Mouse (Mus musculus) MEL (cell line): ENCODE results near the gene Cpt1c. TPM values are rescaled to one million over a fixed set of nuclear protein-coding genes. Genes with fewer than 3 reads are reported as not detected.
A peak's percentile ranks its signal among the peaks of the same experiment; 100 is the strongest.

Experiments used
- DNase-seq: peaks from one replicate; pipeline ENCODE4 v3.0.0; 2011; ENCODE audit warnings: low read depth, low spot score
- H3K27ac ChIP-seq: 2 replicates; pipeline ENCODE4 v1.5.1; 2012; ENCODE audit warnings: low read depth, mild to moderate bottlenecking, control low read depth, low read length, moderate library complexity; ENCODE audit not compliant: control insufficient read depth
- H3K27me3 ChIP-seq, 2 experiments: fragments of 150-350 bp in 1 of 2; sonication (generic) in 1 of 2; 2 replicates each; pipeline ENCODE4 v1.6.1; 2012; ENCODE audit warnings: low read length in 2 of 2, mild to moderate bottlenecking in 2 of 2, improper control_type of control experiment in 1 of 2, moderate library complexity in 1 of 2; ENCODE audit not compliant: insufficient read depth in 2 of 2, control insufficient read depth in 1 of 2
- H3K36me3 ChIP-seq, 2 experiments: 2 replicates each; pipeline ENCODE4 v1.6.1; 2012 to 2014; ENCODE audit warnings: low read length in 2 of 2, improper control_type of control experiment in 1 of 2, inconsistent platforms in 1 of 2, mild to moderate bottlenecking in 1 of 2; ENCODE audit not compliant: insufficient read depth in 2 of 2, control insufficient read depth in 1 of 2
- H3K4me1 ChIP-seq, 2 experiments: fragments of 150-350 bp in 1 of 2; sonication (generic) in 1 of 2; 2 replicates each; pipeline ENCODE4 v1.6.1; 2012; ENCODE audit warnings: low read length in 2 of 2, improper control_type of control experiment in 1 of 2, mild to moderate bottlenecking in 1 of 2; ENCODE audit not compliant: insufficient read depth in 2 of 2, control insufficient read depth in 1 of 2
- H3K4me3 ChIP-seq, 2 experiments: fragments of 150-350 bp in 1 of 2; sonication (generic) in 1 of 2; 2 replicates each; pipeline ENCODE4 v1.5.1; 2012; ENCODE audit warnings: low read depth in 2 of 2, low read length in 2 of 2, mild to moderate bottlenecking in 2 of 2, moderate library complexity in 2 of 2, control low read depth in 1 of 2, improper control_type of control experiment in 1 of 2; ENCODE audit not compliant: control insufficient read depth in 1 of 2, insufficient read depth in 1 of 2
- H3K79me2 ChIP-seq: 2 replicates; pipeline ENCODE4 v1.6.1; 2012; ENCODE audit warnings: mild to moderate bottlenecking, low read length, moderate library complexity; ENCODE audit not compliant: control insufficient read depth, poor library complexity, insufficient read depth
- H3K9ac ChIP-seq: 2 replicates; pipeline ENCODE4 v1.6.1; 2012; ENCODE audit warnings: low read depth, mild to moderate bottlenecking, control low read depth, low read length, moderate library complexity; ENCODE audit not compliant: control insufficient read depth, poor library complexity, severe bottlenecking
- H3K9me3 ChIP-seq: fragments of 150-350 bp; sonication (generic); replicated peaks from 2 replicates; pipeline ENCODE4 v1.6.1; 2012; ENCODE audit warnings: mild to moderate bottlenecking, low read length, improper control_type of control experiment, moderate library complexity; ENCODE audit not compliant: insufficient read depth
- CHD1 ChIP-seq: IDR thresholded peaks from 2 replicates; pipeline ENCODE4 v1.6.1; 2012; ENCODE audit warnings: low read depth, mild to moderate bottlenecking, inconsistent platforms, low read length, improper control_type of control experiment
- CHD2 ChIP-seq: IDR thresholded peaks from 2 replicates; pipeline ENCODE4 v1.6.1; 2011; ENCODE audit warnings: low read length, improper control_type of control experiment
- CTCF ChIP-seq, 3 experiments: IDR thresholded peaks in 2 of 3; conservative IDR thresholded peaks in 1 of 3; 2 replicates each; pipeline ENCODE4 v1.5.1; 2011 to 2012; ENCODE audit warnings: low read length in 3 of 3, low read depth in 2 of 3, mild to moderate bottlenecking in 2 of 3, improper control_type of control experiment in 1 of 3, inconsistent platforms in 1 of 3, mixed read lengths in 1 of 3, moderate library complexity in 1 of 3; ENCODE audit not compliant: control insufficient read depth in 1 of 3, insufficient read depth in 1 of 3, poor library complexity in 1 of 3, severe bottlenecking in 1 of 3
- E2F4 ChIP-seq: IDR thresholded peaks from 2 replicates; pipeline ENCODE4 v1.6.1; 2011; ENCODE audit warnings: low read depth, low read length, improper control_type of control experiment, borderline replicate concordance
- ETS1 ChIP-seq: IDR thresholded peaks from 2 replicates; pipeline ENCODE4 v1.6.1; 2012; ENCODE audit warnings: low read depth, mild to moderate bottlenecking, inconsistent platforms, low read length, improper control_type of control experiment, moderate library complexity
- GABPA ChIP-seq: IDR thresholded peaks from 2 replicates; pipeline ENCODE4 v1.6.1; 2012; ENCODE audit warnings: low read depth, mild to moderate bottlenecking, inconsistent platforms, low read length, improper control_type of control experiment, moderate library complexity
- GATA1 ChIP-seq: IDR thresholded peaks from 2 replicates; pipeline ENCODE4 v1.6.1; 2011; ENCODE audit warnings: low read depth, low read length, improper control_type of control experiment
- JUND ChIP-seq: IDR thresholded peaks from 2 replicates; pipeline ENCODE4 v1.6.1; 2011; ENCODE audit warnings: low read depth, mild to moderate bottlenecking, improper control_type of control experiment, low read length
- KAT2A ChIP-seq: conservative IDR thresholded peaks from 2 replicates; pipeline ENCODE4 v1.6.1; 2012; ENCODE audit warnings: low read depth, low read length, improper control_type of control experiment, inconsistent platforms
- MAZ ChIP-seq: IDR thresholded peaks from 2 replicates; pipeline ENCODE4 v1.6.1; 2012; ENCODE audit warnings: low read depth, mild to moderate bottlenecking, inconsistent platforms, low read length, improper control_type of control experiment
- MXI1 ChIP-seq: IDR thresholded peaks from 2 replicates; pipeline ENCODE4 v1.6.1; 2011; ENCODE audit warnings: mild to moderate bottlenecking, low read depth, low read length, improper control_type of control experiment
- MYB ChIP-seq: IDR thresholded peaks from 2 replicates; pipeline ENCODE4 v1.6.1; 2011; ENCODE audit warnings: mild to moderate bottlenecking, low read depth, low read length, improper control_type of control experiment
- NELFE ChIP-seq: IDR thresholded peaks from 2 replicates; pipeline ENCODE4 v1.6.1; 2011; ENCODE audit warnings: low read depth, low read length, improper control_type of control experiment
- NRF1 ChIP-seq: IDR thresholded peaks from 2 replicates; pipeline ENCODE4 v1.6.1; 2014; ENCODE audit warnings: low read depth, mild to moderate bottlenecking, inconsistent platforms, low read length, improper control_type of control experiment, moderate library complexity; ENCODE audit not compliant: poor library complexity, insufficient read depth, severe bottlenecking
- POLR2A ChIP-seq, 2 experiments: IDR thresholded peaks; 2 replicates each; pipeline ENCODE4 v1.6.1; 2011 to 2012; ENCODE audit warnings: low read length in 2 of 2, mild to moderate bottlenecking in 2 of 2, control low read depth in 1 of 2, improper control_type of control experiment in 1 of 2, low read depth in 1 of 2, moderate library complexity in 1 of 2; ENCODE audit not compliant: control insufficient read depth in 1 of 2, insufficient read depth in 1 of 2, poor library complexity in 1 of 2
- POLR2AphosphoS2 ChIP-seq: IDR thresholded peaks from 2 replicates; pipeline ENCODE4 v1.6.1; 2011; ENCODE audit warnings: low read length, improper control_type of control experiment
- RAD21 ChIP-seq: IDR thresholded peaks from 2 replicates; pipeline ENCODE4 v1.6.1; 2011; ENCODE audit warnings: mild to moderate bottlenecking, low read depth, low read length, improper control_type of control experiment
- RCOR1 ChIP-seq: IDR thresholded peaks from 2 replicates; pipeline ENCODE4 v1.6.1; 2012; ENCODE audit warnings: low read depth, mild to moderate bottlenecking, inconsistent platforms, low read length, improper control_type of control experiment
- SIN3A ChIP-seq: IDR thresholded peaks from 2 replicates; pipeline ENCODE4 v1.6.1; 2012; ENCODE audit warnings: low read length, improper control_type of control experiment, inconsistent platforms
- SMC3 ChIP-seq: IDR thresholded peaks from 2 replicates; pipeline ENCODE4 v1.6.1; 2011; ENCODE audit warnings: low read depth, low read length, improper control_type of control experiment
- TAL1 ChIP-seq: IDR thresholded peaks from 2 replicates; pipeline ENCODE4 v1.6.1; 2012; ENCODE audit warnings: mild to moderate bottlenecking, inconsistent platforms, low read length, moderate library complexity, mixed read lengths
- TBP ChIP-seq: IDR thresholded peaks from 2 replicates; pipeline ENCODE4 v1.8.0; 2011; ENCODE audit warnings: low read depth, low read length, improper control_type of control experiment
- TCF12 ChIP-seq: IDR thresholded peaks from 2 replicates; pipeline ENCODE4 v1.6.1; 2014; ENCODE audit warnings: low read depth, mild to moderate bottlenecking, inconsistent platforms, low read length, improper control_type of control experiment, moderate library complexity
- USF1 ChIP-seq: IDR thresholded peaks from 2 replicates; pipeline ENCODE4 v1.6.1; 2014; ENCODE audit warnings: low read depth, mild to moderate bottlenecking, inconsistent platforms, low read length, improper control_type of control experiment, moderate library complexity
- ZKSCAN1 ChIP-seq: IDR thresholded peaks from 2 replicates; pipeline ENCODE4 v1.6.1; 2012; ENCODE audit warnings: low read depth, mild to moderate bottlenecking, inconsistent platforms, low read length, improper control_type of control experiment, moderate library complexity
- ZNF384 ChIP-seq: IDR thresholded peaks from 2 replicates; pipeline ENCODE4 v1.6.1; 2012; ENCODE audit warnings: low read depth, mild to moderate bottlenecking, inconsistent platforms, low read length, improper control_type of control experiment
- polyA plus RNA-seq, 2 experiments: library from polyadenylated mRNA; stranded (reverse) in 1 of 2; unstranded in 1 of 2; fragments of >175 nt in 1 of 2; fragments of >200 nt in 1 of 2; gene quantifications; 2 replicates each; pipeline versions ENCODE4 v1.2.1 to v1.2.4; 2012; ENCODE audit warnings: low replicate concordance in 2 of 2, low read depth in 1 of 2; ENCODE audit not compliant: insufficient read length in 2 of 2, insufficient read depth in 1 of 2, missing spikeins in 1 of 2
- total RNA-seq: library from RNA; depleted of rRNA; stranded (reverse); fragments of 300-350 nt; gene quantifications from 2 replicates; pipeline ENCODE4 v1.2.3, GENCODE M21; 2012

Cpt1c gene
- total and polyA plus RNA-seq, 3 experiments, result 0.35 to 0.81 TPM; not detected in 1

- no peaks in the 10 kb centered on the region for H3K27me3 ChIP-seq
- TF ChIP-seq TCF12, result no peak
- TF ChIP-seq RAD21, result no peak
- TF ChIP-seq MAZ, result peak; percentile 50; the same call in 1 of the 2 replicates
- peak; percentile 86 for TF ChIP-seq ZNF384
- H3K4me1 ChIP-seq, result peaks cover 0 to 4% of the 10 kb centered on the region in 2 experiments; a peak in 1 of 4 replicates
- no peak overlapping the region for H3K4me3 ChIP-seq
- no peaks in the 10 kb centered on the region for H3K36me3 ChIP-seq
- H3K9me3 ChIP-seq, result no peaks in the 10 kb centered on the region
- H3K9ac ChIP-seq, result no peak overlapping the region
- H3K27ac ChIP-seq, result no peak overlapping the region
- peak; percentile 54 for DNase-seq
- no peaks in the 10 kb centered on the region for H3K79me2 ChIP-seq
Measured at GRCm38 (mm10) chr7:44959874-44960511, 14.7 kb downstream of the Cpt1c start.

- DNase-seq, result no peak
- Histone ChIP-seq H3K27ac (no peak overlapping the region), H3K9ac (no peak overlapping the region), H3K27me3 (no peaks in the 10 kb centered on the region), H3K4me3 (no peak overlapping the region), H3K79me2 (no peaks in the 10 kb centered on the region), H3K4me1 (peaks cover 0 to 4% of the 10 kb centered on the region in 2 experiments; a peak in 1 of 4 replicates), H3K36me3 (no peaks in the 10 kb centered on the region), H3K9me3 (no peaks in the 10 kb centered on the region)
- no peak for TF ChIP-seq GABPA
- no peak for TF ChIP-seq GATA1
- no peak for TF ChIP-seq TAL1
- TF ChIP-seq ZKSCAN1, result no peak
- TF ChIP-seq CHD1, result no peak
- TF ChIP-seq CHD2, result no peak
- TF ChIP-seq NELFE, result no peak
- TF ChIP-seq RCOR1, result no peak
Measured at GRCm38 (mm10) chr7:44959281-44959680, 15.4 kb downstream of the Cpt1c start.

GRCm38 (mm10) chr7:44958208-44958607 is 16.4 kb downstream of the Cpt1c start:
- Histone ChIP-seq H3K27ac (no peak overlapping the region), H3K36me3 (no peaks in the 10 kb centered on the region), H3K79me2 (no peaks in the 10 kb centered on the region), H3K4me3 (no peak overlapping the region), H3K9ac (no peak overlapping the region), H3K4me1 (peaks cover 0 to 4% of the 10 kb centered on the region in 2 experiments; a peak in 1 of 4 replicates), H3K27me3 (no peaks in the 10 kb centered on the region), H3K9me3 (no peaks in the 10 kb centered on the region)
- DNase-seq, result peak; percentile 79
- TF ChIP-seq JUND (no peak), SIN3A (peak; percentile 50), ZKSCAN1 (no peak), RCOR1 (no peak), CTCF (IDR thresholded peaks at IDR 0.05 in 2 of 3, conservative IDR thresholded peaks at IDR 0.05 in 1 of 3; ENCODE audit: control insufficient read depth in 1 of 3, insufficient read depth in 1 of 3, low read depth in 2 of 3, low read length in 3 of 3, poor library complexity in 1 of 3, severe bottlenecking in 1 of 3) (peak; percentile 75 to 90 (median 81)), POLR2AphosphoS2 (no peak), NRF1 (no peak), KAT2A (no peak), E2F4 (no peak), GATA1 (no peak), RAD21 (peak; percentile 89), MXI1 (0 out of 2 replicates have a peak, but pooled peaks have one; percentile 52), ETS1 (no peak), POLR2A (IDR thresholded peaks at IDR 0.05; ENCODE audit: control insufficient read depth in 1 of 2, insufficient read depth in 1 of 2, low read depth in 1 of 2, low read length in 2 of 2, poor library complexity in 1 of 2) (no peak), USF1 (peak; percentile 58), SMC3 (peak; percentile 86), MAZ (no peak), TBP (no peak), TCF12 (no peak), MYB (no peak), NELFE (no peak)
